Mouse (Mus musculus): ENCODE data around the gene Olig2.

- TF ChIP-seq NELFE (IDR thresholded peaks at IDR 0.05; ENCODE audit: low read depth, low read length) (no peak), CTCF (conservative IDR thresholded peaks at IDR 0.05 in 1 of 2, IDR thresholded peaks at IDR 0.05 in 1 of 2; ENCODE audit: low read depth in 2 of 2, low read length in 2 of 2) (no peak), ZC3H11A (IDR thresholded peaks at IDR 0.05; ENCODE audit: low read depth, low read length) (no peak), EP300 (IDR thresholded peaks at IDR 0.05; ENCODE audit: low read length) (no peak), POLR2AphosphoS2 (IDR thresholded peaks at IDR 0.05; ENCODE audit: low read depth, low read length) (no peak), POLR2A (IDR thresholded peaks at IDR 0.05; ENCODE audit: low read depth, low read length) (no peak), ELF1 (IDR thresholded peaks at IDR 0.05; ENCODE audit: low read depth, low read length) (no peak), NRF1 (IDR thresholded peaks at IDR 0.05; ENCODE audit: low read depth, low read length) (no peak), TBP (conservative IDR thresholded peaks at IDR 0.05; ENCODE audit: low read depth, low read length) (no peak), E2F4 (IDR thresholded peaks at IDR 0.05; ENCODE audit: insufficient replicate concordance, low read depth, low read length) (no peak), MYC (IDR thresholded peaks at IDR 0.05; ENCODE audit: low read depth, low read length) (no peak), ZKSCAN1 (IDR thresholded peaks at IDR 0.05; ENCODE audit: borderline replicate concordance, low read depth, low read length) (no peak)
Measured at GRCm38 (mm10) chr16:91271634-91272033, 46.4 kb downstream of the Olig2 start.
